Mouse (Mus musculus): ENCODE measurements around the gene Mbtps2. TPM values are rescaled to one million over a fixed set of nuclear protein-coding genes. Genes with fewer than 3 reads are reported as not detected.

Mbtps2 gene
- total and polyA plus RNA-seq, 3 experiments, result 5.8 to 30.2 (median 12.4) TPM

- dilution Hi-C loops (cut with MboI; ENCODE audit: extremely low pct_ligation_motif_present, extremely low pct_unique_long_range_greater_than_20kb, low sequenced_read_pairs), result no loop called here
- H3K4me2 ChIP-seq (ENCODE audit: insufficient read depth, low read depth, poor library complexity, severe bottlenecking), result no peak overlapping the region
- in situ Hi-C loops (cut with MboI; ENCODE audit: low pct_ligation_motif_present, low pct_unique_long_range_greater_than_20kb, low sequenced_read_pairs), result no loop called here
- no peak overlapping the region for H3K9ac ChIP-seq (ENCODE audit: insufficient read depth, low read depth)
- no peak overlapping the region for H3K27ac ChIP-seq (ENCODE audit: insufficient read depth, low read depth)
- no peaks in the 10 kb centered on the region for H3K9me3 ChIP-seq (replicated peaks; ENCODE audit: low read length)
- DNase-seq (ENCODE audit: extremely low read depth), result no peak
- no peaks in the 10 kb centered on the region for H3K79me2 ChIP-seq (replicated peaks; ENCODE audit: control insufficient read depth, extremely low read depth, insufficient read depth, poor library complexity, severe bottlenecking)
- no peaks in the 10 kb centered on the region for H3K36me3 ChIP-seq (replicated peaks in 1 of 2; ENCODE audit: control insufficient read depth in 1 of 2, insufficient read depth in 1 of 2, low read length in 1 of 2)
- no peaks in the 10 kb centered on the region for H3K27me3 ChIP-seq (replicated peaks)
- no peaks in the 10 kb centered on the region for H3K4me1 ChIP-seq (ENCODE audit: control insufficient read depth in 1 of 2, insufficient read depth in 2 of 2)
- TF ChIP-seq CHD1 (IDR thresholded peaks at IDR 0.05; ENCODE audit: low read depth, low read length) (no peak), TCF12 (IDR thresholded peaks at IDR 0.05; ENCODE audit: low read depth, low read length) (no peak), MAZ (IDR thresholded peaks at IDR 0.05; ENCODE audit: low read depth, low read length) (no peak), POLR2AphosphoS2 (IDR thresholded peaks at IDR 0.05; ENCODE audit: low read depth, low read length) (no peak), BHLHE40 (IDR thresholded peaks at IDR 0.05; ENCODE audit: low read depth, low read length) (no peak)
- H3K4me3 ChIP-seq (replicated peaks in 1 of 3; ENCODE audit: low read depth in 2 of 3, low read length in 2 of 3, poor library complexity in 1 of 3), result no peak overlapping the region
These were observed 96.6 kb downstream of the Mbtps2 start for GRCm38 (mm10) chrX:157501871-157502270.

GRCm38 (mm10) chrX:157500004-157500403 lies 98.5 kb downstream of the Mbtps2 start:
- Histone ChIP-seq H3K9ac (ENCODE audit: insufficient read depth, low read depth) (no peak overlapping the region), H3K4me3 (replicated peaks in 1 of 3; ENCODE audit: low read depth in 2 of 3, low read length in 2 of 3, poor library complexity in 1 of 3) (no peak overlapping the region), H3K9me3 (replicated peaks; ENCODE audit: low read length) (no peaks in the 10 kb centered on the region), H3K27ac (ENCODE audit: insufficient read depth, low read depth) (no peak overlapping the region), H3K4me2 (ENCODE audit: insufficient read depth, low read depth, poor library complexity, severe bottlenecking) (no peak overlapping the region), H3K36me3 (replicated peaks in 1 of 2; ENCODE audit: control insufficient read depth in 1 of 2, insufficient read depth in 1 of 2, low read length in 1 of 2) (no peaks in the 10 kb centered on the region), H3K4me1 (ENCODE audit: control insufficient read depth in 1 of 2, insufficient read depth in 2 of 2) (no peaks in the 10 kb centered on the region), H3K79me2 (replicated peaks; ENCODE audit: control insufficient read depth, extremely low read depth, insufficient read depth, poor library complexity, severe bottlenecking) (no peaks in the 10 kb centered on the region), H3K27me3 (replicated peaks) (no peaks in the 10 kb centered on the region)
- TF ChIP-seq MAFK (IDR thresholded peaks at IDR 0.05; ENCODE audit: insufficient replicate concordance, low read length) (no peak), TBP (conservative IDR thresholded peaks at IDR 0.05; ENCODE audit: low read depth, low read length) (no peak), SMC3 (IDR thresholded peaks at IDR 0.05; ENCODE audit: low read depth, low read length) (no peak), MEF2A (IDR thresholded peaks at IDR 0.05; ENCODE audit: borderline replicate concordance, low read depth, low read length) (no peak), MAX (IDR thresholded peaks at IDR 0.05; ENCODE audit: low read length) (no peak), ZKSCAN1 (IDR thresholded peaks at IDR 0.05; ENCODE audit: borderline replicate concordance, low read depth, low read length) (no peak), UBTF (IDR thresholded peaks at IDR 0.05; ENCODE audit: low read depth, low read length) (no peak), JUN (IDR thresholded peaks at IDR 0.05; ENCODE audit: insufficient read depth, low read depth, low read length) (no peak), KAT2A (IDR thresholded peaks at IDR 0.05; ENCODE audit: insufficient replicate concordance, low read length) (no peak), NRF1 (IDR thresholded peaks at IDR 0.05; ENCODE audit: low read depth, low read length) (no peak), GABPA (IDR thresholded peaks at IDR 0.05; ENCODE audit: insufficient replicate concordance, low read depth, low read length) (no peak), CHD1 (IDR thresholded peaks at IDR 0.05; ENCODE audit: low read depth, low read length) (no peak), ZMIZ1 (IDR thresholded peaks at IDR 0.05; ENCODE audit: low read depth, low read length) (no peak), USF2 (conservative IDR thresholded peaks at IDR 0.05; ENCODE audit: low read depth, low read length) (no peak), MXI1 (IDR thresholded peaks at IDR 0.05; ENCODE audit: low read depth, low read length) (no peak)
- dilution Hi-C loops (cut with MboI; ENCODE audit: extremely low pct_ligation_motif_present, extremely low pct_unique_long_range_greater_than_20kb, low sequenced_read_pairs), result no loop called here
- no peak for DNase-seq (ENCODE audit: extremely low read depth)
- in situ Hi-C loops (cut with MboI; ENCODE audit: low pct_ligation_motif_present, low pct_unique_long_range_greater_than_20kb, low sequenced_read_pairs), result no loop called here
